Mouse (Mus musculus) heart, embryonic 12.5 days (tissue): Measurements from ENCODE around the gene Heatr5a. TPM values are rescaled to one million over a fixed set of nuclear protein-coding genes. Genes with fewer than 3 reads are reported as not detected.
A peak's percentile ranks its signal among the peaks of the same experiment; 100 is the strongest.

Source experiments
- ATAC-seq: fragments of 200-750 bp; cut with Nextera tagmentation; 2 replicates; pipeline ENCODE4 v1.8.0; 2017; ENCODE audit warnings: moderate TSS enrichment, moderate library complexity; ENCODE audit not compliant: insufficient number of reproducible peaks, low FRiP score
- H3K27ac ChIP-seq: fragments of 300-500 bp; sonication (generic); 2 replicates; pipeline ENCODE4 v1.5.1; 2016; ENCODE audit warnings: mild to moderate bottlenecking, moderate library complexity; ENCODE audit not compliant: poor library complexity, severe bottlenecking
- H3K27me3 ChIP-seq: fragments of 300-500 bp; sonication (generic); replicated peaks from 2 replicates; pipeline ENCODE4 v1.6.1; 2016; ENCODE audit warnings: mild to moderate bottlenecking, moderate library complexity
- H3K36me3 ChIP-seq: fragments of 300-500 bp; sonication (generic); 2 replicates; pipeline ENCODE4 v1.6.1; 2016; ENCODE audit warnings: mild to moderate bottlenecking, moderate library complexity
- H3K4me1 ChIP-seq: fragments of 300-500 bp; sonication (generic); replicated peaks from 2 replicates; pipeline ENCODE4 v1.6.1; 2016; ENCODE audit warnings: mild to moderate bottlenecking
- H3K4me2 ChIP-seq: fragments of 300-500 bp; sonication (generic); 2 replicates; pipeline ENCODE4 v1.6.1; 2016; ENCODE audit warnings: mild to moderate bottlenecking, moderate library complexity
- H3K4me3 ChIP-seq: fragments of 300-500 bp; sonication (generic); 2 replicates; pipeline ENCODE4 v1.5.1; 2016; ENCODE audit warnings: mild to moderate bottlenecking
- H3K9ac ChIP-seq: fragments of 300-500 bp; sonication (generic); 2 replicates; pipeline ENCODE4 v1.6.1; 2016; ENCODE audit warnings: mild to moderate bottlenecking, moderate library complexity
- H3K9me3 ChIP-seq: fragments of 300-500 bp; sonication (generic); replicated peaks from 2 replicates; pipeline ENCODE4 v1.6.1; 2016; ENCODE audit warnings: mild to moderate bottlenecking, moderate library complexity
- WGBS: fragments of 180-500 bp; shearing (Covaris S2); methylation state at CpG from one replicate; pipeline ENCODE4 v1.1.7; 2016; 5-methylcytosine and 5-hydroxymethylcytosine counted together
- polyA plus RNA-seq: library from polyadenylated mRNA; unstranded; fragments of >200 nt; fragmentation: Nextera tagmentation; extraction: Ambion mirVana; gene quantifications from 2 replicates; pipeline ENCODE4 v1.2.1, GENCODE M21; 2016

Heatr5a gene
- 13.3 and 15.5 TPM in 2 replicates for polyA plus RNA-seq

GRCm38 (mm10) chr12:51971070-51971664 lies at the start of gene Heatr5a:
TSS of gene Heatr5a (minus strand) at chr12:51971321.
- Histone ChIP-seq H3K4me3 (peak within 1 kb of the TSS; percentile 99), H3K27me3 (no peaks in the 10 kb centered on the region), H3K4me2 (peak within 1 kb of the TSS; percentile 66), H3K36me3 (no peaks in the 10 kb centered on the region), H3K27ac (peak within 1 kb of the TSS; percentile 95), H3K9ac (peak within 1 kb of the TSS; percentile 97), H3K4me1 (peaks cover 12% of the 10 kb centered on the region), H3K9me3 (peaks cover 7% of the 10 kb centered on the region)
- WGBS: under 1% methylated on average over 53 of the region's 53 CpGs
- ATAC-seq: peak; percentile 98

GRCm38 (mm10) chr12:52014494-52015029 lies 43.4 kb upstream of the Heatr5a start:
- WGBS: 72% methylated on average over 7 of the region's 7 CpGs
- no peak overlapping the region for H3K4me3 ChIP-seq

DNA sequence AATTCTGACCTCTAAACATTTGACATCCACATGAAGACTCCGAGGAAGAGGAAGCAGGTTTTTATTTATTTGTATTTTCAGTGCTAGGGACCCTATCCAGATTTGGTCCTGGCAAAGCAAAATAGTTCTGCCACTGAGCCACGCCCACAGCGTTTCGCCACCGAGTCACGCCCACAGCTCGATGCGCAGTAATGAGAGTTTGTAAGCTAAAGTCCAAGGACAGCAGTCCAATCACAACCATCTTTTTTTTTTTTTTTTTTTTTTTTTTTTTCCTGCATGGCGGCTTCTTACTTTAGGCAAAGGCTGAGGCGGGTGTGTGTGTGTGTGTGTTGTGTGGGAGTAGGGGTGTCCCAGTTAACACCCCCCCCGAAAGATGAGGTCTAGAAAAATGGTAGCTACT lies 42.9 kb upstream of the Heatr5a start:
- Histone ChIP-seq H3K4me2 (no peak overlapping the region), H3K27me3 (no peaks in the 10 kb centered on the region), H3K9ac (no peak overlapping the region), H3K36me3 (no peaks in the 10 kb centered on the region), H3K4me3 (no peak overlapping the region), H3K9me3 (no peaks in the 10 kb centered on the region), H3K4me1 (no peaks in the 10 kb centered on the region), H3K27ac (no peak overlapping the region)
- no peak for ATAC-seq
- 82% methylated on average over 11 of the region's 11 CpGs for WGBS

More at GRCm38 (mm10) chr12:52014494-52015029, 43.4 kb upstream of the Heatr5a start:
- no peaks in the 10 kb centered on the region for H3K9me3 ChIP-seq
- H3K27ac ChIP-seq: no peak overlapping the region
- H3K27me3 ChIP-seq: no peaks in the 10 kb centered on the region
- no peak overlapping the region for H3K9ac ChIP-seq
- ATAC-seq: no peak
- no peak overlapping the region for H3K4me2 ChIP-seq
- H3K36me3 ChIP-seq: no peaks in the 10 kb centered on the region
- no peaks in the 10 kb centered on the region for H3K4me1 ChIP-seq

DNA sequence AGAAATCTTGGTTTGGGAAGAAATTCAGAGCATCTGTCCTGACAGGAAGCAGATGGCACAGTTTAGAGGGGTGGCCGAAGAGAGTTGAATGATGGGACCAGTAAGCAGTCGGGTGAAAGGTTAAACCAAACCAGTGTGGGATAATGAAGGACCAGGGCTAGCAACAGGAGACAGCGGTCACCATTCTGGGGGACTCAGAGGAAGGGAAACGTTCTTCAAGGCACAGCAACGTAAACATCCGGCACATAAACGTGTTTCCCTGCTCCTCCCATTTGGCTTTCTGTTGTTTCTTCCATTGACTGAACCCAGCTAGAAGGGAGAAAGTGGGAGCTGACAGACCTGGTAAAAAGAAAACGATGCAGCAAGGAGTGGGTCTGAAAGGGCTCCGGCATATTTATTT lies 42.2 kb upstream of the Heatr5a start:
- no peak overlapping the region for H3K4me2 ChIP-seq
- H3K36me3 ChIP-seq: no peaks in the 10 kb centered on the region
- H3K9me3 ChIP-seq: no peaks in the 10 kb centered on the region
- no peak overlapping the region for H3K9ac ChIP-seq
- H3K4me1 ChIP-seq: no peaks in the 10 kb centered on the region
- WGBS: 54% methylated on average over 9 of the region's 9 CpGs
- H3K27me3 ChIP-seq: no peaks in the 10 kb centered on the region
- H3K4me3 ChIP-seq: no peak overlapping the region
- no peak overlapping the region for H3K27ac ChIP-seq
- no peak for ATAC-seq

GRCm38 (mm10) chr12:52012159-52012558 lies 41.0 kb upstream of the Heatr5a start:
- H3K9me3 ChIP-seq: no peaks in the 10 kb centered on the region
- H3K27ac ChIP-seq: no peak overlapping the region
- H3K4me1 ChIP-seq: no peaks in the 10 kb centered on the region
- ATAC-seq: no peak
- no peak overlapping the region for H3K4me3 ChIP-seq
- H3K9ac ChIP-seq: no peak overlapping the region
- no peaks in the 10 kb centered on the region for H3K36me3 ChIP-seq
- H3K4me2 ChIP-seq: no peak overlapping the region
- no peaks in the 10 kb centered on the region for H3K27me3 ChIP-seq
- 43% methylated on average over 8 of the region's 8 CpGs for WGBS

GRCm38 (mm10) chr12:52010630-52010961 lies 39.5 kb upstream of the Heatr5a start:
- Histone ChIP-seq H3K27ac (no peak overlapping the region), H3K36me3 (no peaks in the 10 kb centered on the region), H3K9ac (no peak overlapping the region), H3K4me3 (no peak overlapping the region), H3K4me2 (no peak overlapping the region), H3K9me3 (no peaks in the 10 kb centered on the region), H3K27me3 (no peaks in the 10 kb centered on the region), H3K4me1 (no peaks in the 10 kb centered on the region)
- WGBS: 73% methylated on average over 2 of the region's 2 CpGs
- no peak for ATAC-seq

GRCm38 (mm10) chr12:52009928-52010629 lies 39.0 kb upstream of the Heatr5a start:
- no peak overlapping the region for H3K4me2 ChIP-seq
- no peak overlapping the region for H3K4me3 ChIP-seq
- H3K27me3 ChIP-seq: no peaks in the 10 kb centered on the region
- WGBS: 66% methylated on average over 15 of the region's 15 CpGs
- no peak overlapping the region for H3K9ac ChIP-seq
- H3K9me3 ChIP-seq: no peaks in the 10 kb centered on the region
- H3K36me3 ChIP-seq: no peaks in the 10 kb centered on the region
- no peak for ATAC-seq
- H3K4me1 ChIP-seq: no peaks in the 10 kb centered on the region
- H3K27ac ChIP-seq: no peak overlapping the region

DNA sequence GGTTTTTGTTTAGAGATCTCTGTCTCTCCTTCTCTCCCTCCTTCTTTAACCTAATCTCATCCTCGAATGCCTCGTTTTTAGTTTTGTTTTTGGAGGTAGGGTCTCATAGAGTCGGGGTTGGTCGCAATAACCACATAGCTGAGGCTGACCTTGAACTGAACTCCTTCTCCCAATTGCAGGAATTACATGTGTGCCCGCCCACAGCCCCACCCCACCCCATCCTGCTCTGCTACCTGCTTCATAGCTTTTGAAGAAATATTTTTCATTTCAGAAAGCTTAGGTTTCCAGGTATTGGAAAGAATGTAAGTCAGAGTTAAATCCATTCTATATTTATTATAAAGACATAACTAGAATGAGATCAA lies 35.5 kb upstream of the Heatr5a start:
- Histone ChIP-seq H3K4me2 (peak overlapping the region; percentile 69), H3K27ac (no peak overlapping the region), H3K9ac (peak overlapping the region; percentile 77; the same call in 1 of the 2 replicates), H3K4me3 (peak overlapping the region; percentile 74), H3K27me3 (no peaks in the 10 kb centered on the region), H3K9me3 (no peaks in the 10 kb centered on the region), H3K36me3 (peaks cover 4% of the 10 kb centered on the region; the same call in 1 of the 2 replicates), H3K4me1 (no peaks in the 10 kb centered on the region)
- peak; percentile 63 for ATAC-seq
- 42% methylated on average over 5 of the region's 5 CpGs for WGBS

GRCm38 (mm10) chr12:52005877-52006632 lies 34.9 kb upstream of the Heatr5a start, which contains the start of gene Dtd2:
TSS of gene Dtd2 (minus strand) at chr12:52006501.
- Histone ChIP-seq H3K4me2 (peak within 1 kb of the TSS; percentile 69), H3K4me1 (0 out of 2 replicates have a peak, but pooled peaks cover 2% of the 10 kb centered on the region), H3K4me3 (peak within 1 kb of the TSS; percentile 74), H3K36me3 (peaks cover 4% of the 10 kb centered on the region; the same call in 1 of the 2 replicates), H3K9me3 (no peaks in the 10 kb centered on the region), H3K27me3 (no peaks in the 10 kb centered on the region), H3K27ac (no peak within 1 kb of the TSS), H3K9ac (peak within 1 kb of the TSS; percentile 77)
- ATAC-seq: peak; percentile 96
- 2% methylated on average over 46 of the region's 46 CpGs for WGBS

- WGBS: 90% methylated on average over 3 of the region's 3 CpGs
- H3K9ac ChIP-seq: no peak overlapping the region
- no peak overlapping the region for H3K4me2 ChIP-seq
- H3K9me3 ChIP-seq: no peaks in the 10 kb centered on the region
- H3K4me1 ChIP-seq: 0 out of 2 replicates have a peak, but pooled peaks cover 2% of the 10 kb centered on the region
- no peak overlapping the region for H3K27ac ChIP-seq
- no peak overlapping the region for H3K4me3 ChIP-seq
- no peak for ATAC-seq
- no peaks in the 10 kb centered on the region for H3K27me3 ChIP-seq
- H3K36me3 ChIP-seq: peaks cover 21% of the 10 kb centered on the region
Observed at GRCm38 (mm10) chr12:52002746-52003145, 31.6 kb upstream of the Heatr5a start.

DNA sequence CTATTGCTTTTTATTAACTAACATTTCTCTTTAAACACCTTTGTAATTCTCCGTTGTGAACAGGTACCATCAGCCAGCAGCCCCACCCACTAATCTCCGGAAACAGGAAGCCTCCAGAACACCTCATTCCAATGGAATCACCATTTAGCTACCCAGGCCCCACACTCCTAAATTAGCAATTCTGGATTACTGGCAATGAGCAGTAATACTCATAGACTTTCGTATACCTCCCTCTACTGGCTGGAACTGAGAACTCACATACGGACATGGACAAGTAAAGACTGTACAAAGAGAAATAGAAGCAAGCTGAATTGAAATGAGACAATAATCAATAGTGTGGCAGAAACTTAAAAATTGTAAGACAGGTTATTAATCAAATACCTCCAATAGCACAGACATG lies 30.4 kb upstream of the Heatr5a start:
- Histone ChIP-seq H3K4me3 (no peak overlapping the region), H3K9me3 (no peaks in the 10 kb centered on the region), H3K4me1 (0 out of 2 replicates have a peak, but pooled peaks cover 2% of the 10 kb centered on the region), H3K4me2 (no peak overlapping the region), H3K36me3 (peaks cover 28% of the 10 kb centered on the region), H3K27me3 (no peaks in the 10 kb centered on the region), H3K27ac (no peak overlapping the region), H3K9ac (no peak overlapping the region)
- 18% methylated on average over 4 of the region's 4 CpGs for WGBS
- no peak for ATAC-seq
